Mouse (Mus musculus) testis, adult 2 months (tissue): Measurements from ENCODE around the gene Cx3cl1. TPM values are rescaled to one million over a fixed set of nuclear protein-coding genes. Genes with fewer than 3 reads are reported as not detected.
A peak's percentile ranks its signal among the peaks of the same experiment; 100 is the strongest.

Experiments
- H3K27ac ChIP-seq: fragments of 200-500 bp; 2 replicates; pipeline ENCODE4 v1.5.1; 2012; ENCODE audit warnings: low read depth, low read length; ENCODE audit not compliant: control insufficient read depth, insufficient read depth
- H3K27me3 ChIP-seq: fragments of 200-500 bp; 2 replicates; pipeline ENCODE4 v1.6.1; 2012; ENCODE audit warnings: mild to moderate bottlenecking, low read length, moderate library complexity; ENCODE audit not compliant: control insufficient read depth, insufficient read depth
- H3K36me3 ChIP-seq: fragments of 200-500 bp; 2 replicates; pipeline ENCODE4 v1.6.1; 2012; ENCODE audit warnings: mild to moderate bottlenecking, low read length; ENCODE audit not compliant: control insufficient read depth, insufficient read depth
- H3K4me1 ChIP-seq: fragments of 200-500 bp; 2 replicates; pipeline ENCODE4 v1.6.1; 2012; ENCODE audit warnings: low read length; ENCODE audit not compliant: control insufficient read depth, insufficient read depth
- H3K4me3 ChIP-seq: fragments of 200-500 bp; 2 replicates; pipeline ENCODE4 v1.5.1; 2012; ENCODE audit warnings: low read depth, mild to moderate bottlenecking, low read length, moderate library complexity, mixed read lengths; ENCODE audit not compliant: control insufficient read depth
- CTCF ChIP-seq: fragments of 200-500 bp; IDR thresholded peaks from 2 replicates; pipeline ENCODE4 v1.5.1; 2012; ENCODE audit warnings: low read depth, mild to moderate bottlenecking, inconsistent platforms, low read length, moderate library complexity; ENCODE audit not compliant: control insufficient read depth, insufficient read depth, insufficient replicate concordance
- POLR2A ChIP-seq: fragments of 200-500 bp; IDR thresholded peaks from 2 replicates; pipeline ENCODE4 v1.6.1; 2012; ENCODE audit warnings: low read depth, mild to moderate bottlenecking, inconsistent platforms, low read length, moderate library complexity; ENCODE audit not compliant: control insufficient read depth
- polyA plus RNA-seq: library from polyadenylated mRNA; depleted of rRNA; stranded (reverse); fragments of >200 nt; gene quantifications from 2 replicates; pipeline ENCODE4 v1.2.3, GENCODE M21; 2012

The Cx3cl1 gene
- polyA plus RNA-seq, 1 experiment, result 6.4 TPM

DNA sequence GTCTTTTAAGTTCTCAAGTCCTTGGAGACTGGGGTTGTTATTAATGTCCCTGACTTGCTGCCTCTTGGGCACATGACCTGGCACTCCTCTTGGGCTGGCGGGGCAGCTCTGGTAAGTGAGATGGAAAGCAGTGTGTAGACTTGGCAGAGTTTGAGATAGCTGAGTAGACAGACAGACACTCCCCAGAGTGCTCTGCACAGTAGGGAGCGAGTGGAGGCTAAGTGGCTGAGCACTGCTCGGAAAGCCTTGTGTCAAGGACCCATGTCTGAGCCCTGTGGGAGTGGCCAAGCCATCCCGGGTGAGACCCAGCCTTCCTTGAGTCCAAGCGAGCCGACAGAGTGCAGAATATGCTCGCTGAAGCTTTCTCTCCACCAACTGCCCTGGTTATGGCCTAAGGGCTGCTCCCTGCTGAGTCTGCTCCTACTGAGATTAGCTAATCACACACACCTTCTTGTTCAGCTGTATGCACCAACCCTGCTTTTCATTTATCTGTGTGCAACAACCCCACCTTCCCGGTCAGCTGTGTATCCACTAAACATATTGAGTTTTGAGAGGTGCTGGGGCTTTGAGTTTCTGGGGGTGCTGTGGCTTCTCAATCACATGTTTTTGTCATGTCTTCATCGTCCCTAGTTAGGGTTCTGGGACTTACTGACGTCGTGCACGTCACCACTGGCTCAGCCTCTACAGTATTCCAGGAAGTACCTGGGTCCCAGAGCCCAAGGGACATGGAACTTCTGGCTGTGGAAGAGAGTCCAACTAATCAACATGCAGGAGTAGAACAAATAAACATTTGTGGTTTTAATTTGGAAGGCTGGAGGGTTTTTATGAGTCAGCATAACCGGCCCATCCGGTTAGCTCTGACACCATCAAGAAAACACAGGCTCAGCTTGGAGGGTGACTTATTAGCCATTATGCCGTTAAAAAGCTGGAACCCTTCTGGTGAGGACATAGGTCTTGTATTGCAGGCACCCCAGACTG is 16.0 kb downstream of the Cx3cl1 start:
- TF ChIP-seq CTCF (no peak), POLR2A (no peak)
- Histone ChIP-seq H3K4me1 (peaks cover 4% of the 10 kb centered on the region; the same call in 1 of the 2 replicates), H3K27ac (no peak overlapping the region)

GRCm38 (mm10) chr8:94789256-94789955 is 17.6 kb downstream of the Cx3cl1 start:
- Histone ChIP-seq H3K4me3 (no peak overlapping the region), H3K27ac (no peak overlapping the region), H3K36me3 (no peaks in the 10 kb centered on the region), H3K27me3 (no peaks in the 10 kb centered on the region), H3K4me1 (peaks cover 4% of the 10 kb centered on the region; the same call in 1 of the 2 replicates)
- TF ChIP-seq POLR2A (no peak), CTCF (no peak)

More for the DNA sequence above, 16.0 kb downstream of the Cx3cl1 start:
- Histone ChIP-seq H3K27me3 (no peaks in the 10 kb centered on the region), H3K4me3 (no peak overlapping the region), H3K36me3 (no peaks in the 10 kb centered on the region)

GRCm38 (mm10) chr8:94794368-94794767 is 22.6 kb downstream of the Cx3cl1 start:
- Histone ChIP-seq H3K27ac (no peak overlapping the region), H3K36me3 (no peaks in the 10 kb centered on the region), H3K27me3 (no peaks in the 10 kb centered on the region), H3K4me1 (no peaks in the 10 kb centered on the region), H3K4me3 (no peak overlapping the region)
- TF ChIP-seq POLR2A (no peak), CTCF (no peak)

DNA sequence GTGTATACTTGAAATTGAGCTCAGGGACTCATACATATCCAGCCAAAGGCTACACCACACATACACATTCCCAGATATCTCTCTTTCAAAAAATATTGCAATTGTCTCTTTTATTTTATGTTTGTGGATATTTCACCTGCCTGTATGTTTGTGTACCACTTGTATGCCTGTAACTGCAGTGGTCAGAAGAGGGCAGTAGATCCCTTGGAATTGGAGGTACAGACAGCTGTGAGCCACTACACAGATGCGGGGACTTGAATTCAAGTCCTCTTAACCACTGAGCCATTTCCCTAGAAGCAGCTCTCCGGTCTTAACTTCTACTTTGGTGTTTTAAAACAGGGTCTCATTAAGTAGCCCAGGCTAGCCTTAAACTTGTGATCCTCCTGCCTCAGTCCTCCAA is 23.0 kb downstream of the Cx3cl1 start:
- Histone ChIP-seq H3K4me3 (no peak overlapping the region), H3K27me3 (no peaks in the 10 kb centered on the region), H3K36me3 (no peaks in the 10 kb centered on the region), H3K27ac (no peak overlapping the region), H3K4me1 (no peaks in the 10 kb centered on the region)
- TF ChIP-seq CTCF (no peak), POLR2A (no peak)

GRCm38 (mm10) chr8:94800278-94800968 is 28.6 kb downstream of the Cx3cl1 start:
- H3K4me1 ChIP-seq, result no peaks in the 10 kb centered on the region
- no peak overlapping the region for H3K4me3 ChIP-seq
- TF ChIP-seq POLR2A, result no peak
- no peak for TF ChIP-seq CTCF
- H3K27ac ChIP-seq, result no peak overlapping the region
- H3K36me3 ChIP-seq, result no peaks in the 10 kb centered on the region
- no peaks in the 10 kb centered on the region for H3K27me3 ChIP-seq

- Histone ChIP-seq H3K27me3 (no peaks in the 10 kb centered on the region), H3K36me3 (no peaks in the 10 kb centered on the region), H3K4me3 (peak overlapping the region; percentile 3; the same call in 1 of the 2 replicates), H3K4me1 (no peaks in the 10 kb centered on the region), H3K27ac (no peak overlapping the region)
- TF ChIP-seq CTCF (peak; percentile 41; the same call in 1 of the 2 replicates), POLR2A (no peak)
Measured at GRCm38 (mm10) chr8:94801293-94802095, 29.7 kb downstream of the Cx3cl1 start.
